In the genomic region with DNA sequence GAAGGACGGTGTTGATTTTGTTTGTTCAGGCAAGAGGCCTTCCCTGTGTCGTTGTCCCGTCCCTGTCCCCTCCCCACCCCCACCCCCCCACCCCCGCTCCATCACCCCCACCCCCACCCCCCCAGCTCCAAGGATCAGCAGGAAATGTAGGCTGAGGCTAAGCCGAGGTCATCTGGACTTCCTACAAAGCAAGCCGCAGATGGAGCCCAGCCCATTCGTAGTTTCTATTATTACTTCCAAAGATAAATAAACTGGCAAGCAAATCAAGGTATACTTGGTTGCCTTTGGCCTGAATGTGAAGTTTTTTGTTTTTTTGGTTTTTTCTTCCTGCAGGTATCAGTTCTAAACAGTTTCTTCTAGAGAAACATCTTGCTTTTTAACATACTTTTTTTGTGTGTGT, we compare ENCODE assay signal across 18 mouse cellular contexts. TPM values are rescaled to one million over a fixed set of nuclear protein-coding genes. Genes with fewer than 3 reads are reported as not detected.
A peak's percentile ranks its signal among the peaks of the same experiment; 100 is the strongest.
DNase-seq lines count a peak whose midpoint lies in the region; ATAC-seq and TF ChIP-seq lines count a peak whose summit lies in the region.
"Had no signal": no experiment of that assay in that cellular context is flagged by ENCODE, and none has a peak within 500 bp of the region (broad histone marks: within the 10 kb centered on the region; RNA-seq: fewer than 3 reads in every experiment).

No protein-coding gene starts in this region.

- H3K36me3 ChIP-seq in kidney, embryonic 15.5 days = no peaks in the 10 kb centered on the region
- no peaks in the 10 kb centered on the region for H3K36me3 ChIP-seq in kidney, adult 2 months (ENCODE audit: control insufficient read depth, insufficient read depth, low read length)
- no peaks in the 10 kb centered on the region; the same call in 1 of the 2 replicates for H3K36me3 ChIP-seq in lung, embryonic 16.5 days (ENCODE audit: control insufficient read depth, insufficient read depth, low read length)
- H3K36me3 ChIP-seq: forebrain, embryonic 15.5 days; G1E; heart, embryonic 15.5 days; hindbrain, embryonic 13.5 days; intestine, embryonic 15.5 days had no signal

- H3K9me3 ChIP-seq in kidney, embryonic 15.5 days (replicated peaks) = 0 out of 2 replicates have a peak, but pooled peaks cover 6% of the 10 kb centered on the region
- peaks cover 6% of the 10 kb centered on the region; the same call in 1 of the 2 replicates for H3K9me3 ChIP-seq in lung, embryonic 16.5 days (ENCODE audit: control insufficient read depth, low read length)
- H3K9me3 ChIP-seq: forebrain, embryonic 15.5 days; heart, embryonic 15.5 days; hindbrain, embryonic 13.5 days had no signal

- 53% methylated on average over 7 of the region's 7 CpGs for WGBS in kidney, embryonic 15.5 days
- 62% methylated on average over 7 of the region's 7 CpGs for WGBS in kidney, adult 2 months
- WGBS in lung, embryonic 16.5 days = 26% methylated on average over 7 of the region's 7 CpGs
- 34% methylated on average over 7 of the region's 7 CpGs for WGBS in lung, adult 2 months

- H3K4me1 ChIP-seq in kidney, embryonic 15.5 days = no peaks in the 10 kb centered on the region
- H3K4me1 ChIP-seq in kidney, adult 2 months (ENCODE audit: control insufficient read depth, insufficient read depth, low read length) = no peaks in the 10 kb centered on the region
- no peaks in the 10 kb centered on the region for H3K4me1 ChIP-seq in lung, embryonic 16.5 days (replicated peaks; ENCODE audit: control insufficient read depth, insufficient read depth, low read length)
- H3K4me1 ChIP-seq in lung, adult 2 months (ENCODE audit: control insufficient read depth, insufficient read depth, low read length) = no peaks in the 10 kb centered on the region
- H3K4me1 ChIP-seq: forebrain, embryonic 15.5 days; intestine, embryonic 15.5 days had no signal

- intact Hi-C loops in heart, postnatal 25 days (cut with DNase I) = loop anchor here (2.0 kb wide), 1 partner anchor 26 kb away; no protein-coding TSS in a partner anchor
- intact Hi-C loops in left cerebral cortex, postnatal 36 days (cut with DNase I) = no loop called here

- ATAC-seq in kidney, embryonic 15.5 days (replicated peaks; ENCODE audit: low FRiP score) = no peak
- ATAC-seq in lung, embryonic 16.5 days (ENCODE audit: low read depth) = peak; percentile 28; the same call in 1 of the 2 replicates
- ATAC-seq: forebrain, embryonic 15.5 days; hindbrain, postnatal 0 days; intestine, embryonic 15.5 days had no signal

- H3K9ac ChIP-seq in kidney, embryonic 15.5 days = no peak overlapping the region
- no peak overlapping the region for H3K9ac ChIP-seq in lung, embryonic 16.5 days (ENCODE audit: low read length)
- H3K9ac ChIP-seq: forebrain, embryonic 15.5 days; heart, embryonic 15.5 days; hindbrain, embryonic 13.5 days; intestine, embryonic 15.5 days had no signal

- TF ChIP-seq CTCF in kidney, adult 2 months (conservative IDR thresholded peaks at IDR 0.05; ENCODE audit: insufficient read depth, insufficient read length, low read depth, low read length) = no peak
- no peak for TF ChIP-seq CTCF in lung, adult 2 months (IDR thresholded peaks at IDR 0.05; ENCODE audit: insufficient read depth, low read length)

- H3K4me2 ChIP-seq in kidney, embryonic 15.5 days = no peak overlapping the region
- no peak overlapping the region for H3K4me2 ChIP-seq in lung, embryonic 16.5 days (ENCODE audit: low read depth, low read length)
- H3K4me2 ChIP-seq: forebrain, embryonic 15.5 days; heart, embryonic 15.5 days; hindbrain, embryonic 13.5 days; intestine, embryonic 15.5 days had no signal

- H3K4me3 ChIP-seq in kidney, embryonic 15.5 days (replicated peaks) = no peak overlapping the region
- H3K4me3 ChIP-seq in kidney, adult 2 months (ENCODE audit: insufficient read depth, low read depth, low read length) = no peak overlapping the region
- H3K4me3 ChIP-seq in lung, embryonic 16.5 days (ENCODE audit: low read length) = no peak overlapping the region
- H3K4me3 ChIP-seq in lung, adult 2 months (replicated peaks; ENCODE audit: extremely low read depth, low read depth, low read length) = no peak overlapping the region
- H3K4me3 ChIP-seq: forebrain, embryonic 15.5 days; heart, embryonic 15.5 days; hindbrain, embryonic 13.5 days; intestine, embryonic 15.5 days had no signal

- TF ChIP-seq POLR2A in kidney, adult 2 months (IDR thresholded peaks at IDR 0.05; ENCODE audit: low read depth, low read length) = no peak
- TF ChIP-seq POLR2A in lung, adult 2 months (IDR thresholded peaks at IDR 0.05; ENCODE audit: borderline replicate concordance, extremely low read depth, low read depth, low read length) = no peak

- peak; percentile 26 for DNase-seq in heart, adult 8-10 months (ENCODE audit: low spot score)
- DNase-seq in heart, postnatal 25 days (ENCODE audit: low spot score) = no peak
- no peak for DNase-seq in kidney, adult 2 months
- no peak for DNase-seq in lung, adult 2 months
- peak; percentile 35 for DNase-seq in 416B (ENCODE audit: low read depth)
- no peak for DNase-seq in left cerebral cortex, postnatal 36 days (ENCODE audit: low spot score in 2 of 2)
- DNase-seq: adrenal gland, adult 8-10 months; cerebellum, adult 2 months; cerebellum, postnatal 10 days; gastrocnemius, postnatal 36 days had no signal

- no peaks in the 10 kb centered on the region for H3K27me3 ChIP-seq in kidney, embryonic 15.5 days
- no peaks in the 10 kb centered on the region for H3K27me3 ChIP-seq in kidney, adult 2 months (replicated peaks; ENCODE audit: control insufficient read depth, insufficient read depth, low read length)
- H3K27me3 ChIP-seq in lung, embryonic 16.5 days (ENCODE audit: control insufficient read depth, insufficient read depth, low read depth, low read length) = no peaks in the 10 kb centered on the region
- H3K27me3 ChIP-seq: forebrain, embryonic 15.5 days; heart, embryonic 15.5 days; hindbrain, embryonic 13.5 days; intestine, embryonic 15.5 days had no signal

- H3K27ac ChIP-seq in kidney, embryonic 15.5 days = 0 out of 2 replicates have a peak overlapping the region, but pooled peaks have one; percentile 41
- no peak overlapping the region for H3K27ac ChIP-seq in kidney, adult 2 months (ENCODE audit: insufficient read depth, low read depth, low read length)
- H3K27ac ChIP-seq in lung, embryonic 16.5 days (ENCODE audit: low read length) = no peak overlapping the region
- H3K27ac ChIP-seq: forebrain, embryonic 15.5 days; hindbrain, embryonic 13.5 days; hindbrain, postnatal 0 days; intestine, embryonic 15.5 days had no signal

RNA-seq across cellular contexts. Expression of gene Tjp2, which starts 29.6 kb away (rescaled TPM):
- total RNA-seq in heart, adult 8-10 months (2022) = 10 to 100 TPM; 15.8 to 17.4 (median 17.0) TPM
- 10 to 100 TPM; 19.7 to 22.1 TPM for total RNA-seq in heart, postnatal 25 days (2021)
- 31.3 and 31.4 TPM in 2 replicates for polyA plus RNA-seq in kidney, embryonic 15.5 days (2015; fragmentation: Nextera tagmentation; extraction: Ambion mirVana)
- polyA plus RNA-seq in kidney, adult 2 months (2012; rRNA removed) = 13.0 and 13.4 TPM in 2 replicates
- polyA plus RNA-seq in lung, embryonic 16.5 days (2015; fragmentation: Nextera tagmentation; extraction: Ambion mirVana) = 34.6 and 36.6 TPM in 2 replicates
- polyA plus RNA-seq in lung, adult 2 months (2012; rRNA removed) = 62.3 and 68.6 TPM in 2 replicates
- 10 to 100 TPM; 17.1 TPM for total RNA-seq in left cerebral cortex, postnatal 36 days (2021)

Comparison
In these comparisons a context has a peak if more than half of its experiments do, and no peak if none do; other contexts are left out.
1. DNase-seq: peak in heart, adult 8-10 months (single experiment) and 416B (single experiment); none in heart, postnatal 25 days (single experiment), kidney, adult 2 months (single experiment), lung, adult 2 months (single experiment) and left cerebral cortex, postnatal 36 days (0 of 2).